Mouse (Mus musculus) ES-CJ7 (cell line): ENCODE measurements at regions not wholly inside any gene's neighbourhood (a gene's known extent, or its start where the extent isn't known, plus 50 kb on each side); places are given as distances from the start of the nearest gene placed in this dataset.
"Not testable (repeated sequence)": the region's sequence is repeated elsewhere in the genome, so short reads cannot be mapped to it uniquely, and the experiment has no call there.

Experiments
- DNase-seq: peaks from one replicate; pipeline ENCODE4 v3.0.0; 2011; ENCODE audit warnings: low read depth, low spot score

GRCm38 (mm10) chr17:50346451-50347192, 53.2 kb upstream of the Dazl start:
- DNase-seq: no peak

GRCm38 (mm10) chr17:50353818-50354217, 60.4 kb upstream of the Dazl start:
- not testable (repeated sequence) for DNase-seq

GRCm38 (mm10) chr17:50354357-50354756, 60.9 kb upstream of the Dazl start:
- no peak for DNase-seq

GRCm38 (mm10) chr17:50361657-50362233, 68.3 kb upstream of the Dazl start:
- no peak for DNase-seq

- DNase-seq: no peak
Observed at GRCm38 (mm10) chr17:50365396-50365795, 72.0 kb upstream of the Dazl start.

- no peak for DNase-seq
Observed at GRCm38 (mm10) chr17:50366181-50366580, 72.7 kb upstream of the Dazl start.

- no peak for DNase-seq
Observed at GRCm38 (mm10) chr17:50369216-50369875, 75.9 kb upstream of the Dazl start.

- DNase-seq: no peak
Observed at GRCm38 (mm10) chr17:50370484-50370883, 77.0 kb upstream of the Dazl start.

- DNase-seq: no peak
Observed at GRCm38 (mm10) chr17:50373496-50374141, 80.2 kb upstream of the Dazl start.

GRCm38 (mm10) chr17:50375465-50375864, 82.0 kb upstream of the Dazl start:
- DNase-seq: no peak

GRCm38 (mm10) chr17:50376708-50377107, 83.3 kb upstream of the Dazl start:
- DNase-seq: no peak

- no peak for DNase-seq
Observed at GRCm38 (mm10) chr17:50378141-50378727, 84.8 kb upstream of the Dazl start.

GRCm38 (mm10) chr17:50388715-50389710, 95.6 kb upstream of the Dazl start:
- no peak for DNase-seq

GRCm38 (mm10) chr17:50390151-50390550, 96.7 kb upstream of the Dazl start:
- no peak for DNase-seq

GRCm38 (mm10) chr17:50391207-50391606, 97.8 kb upstream of the Dazl start:
- no peak for DNase-seq

- DNase-seq: no peak
Observed at GRCm38 (mm10) chr17:50391996-50392395, 98.6 kb upstream of the Dazl start.

GRCm38 (mm10) chr17:50392428-50392827, 99.0 kb upstream of the Dazl start:
- no peak for DNase-seq

- no peak for DNase-seq
Observed at GRCm38 (mm10) chr17:50392966-50393365, 99.5 kb upstream of the Dazl start.

- DNase-seq: no peak
Observed at GRCm38 (mm10) chr17:50393698-50394097, 100.3 kb upstream of the Dazl start.

- DNase-seq: no peak
Observed at GRCm38 (mm10) chr17:50394801-50395200, 101.4 kb upstream of the Dazl start.

GRCm38 (mm10) chr17:50395669-50396068, 102.2 kb upstream of the Dazl start:
- no peak for DNase-seq
